Mouse (Mus musculus) layer of hippocampus, adult 18-20 months (tissue): ENCODE results near the gene Golph3l. TPM values are rescaled to one million over a fixed set of nuclear protein-coding genes. Genes with fewer than 3 reads are reported as not detected.

Experiments
- total RNA-seq, 2 experiments: library from RNA; stranded (reverse); gene quantifications; 2 replicates each; pipeline ENCODE4 v1.2.3; 2021

The Golph3l gene
- total RNA-seq, 2 experiments from 2014 or later = 22.5 to 25.9 TPM

Other genes starting within 250 kb of the Golph3l start
- 10 to 100 TPM; 31.9 to 38.0 TPM for gene Setdb1, start 231.7 kb upstream of the Golph3l start, total RNA-seq
- gene 4930558C23Rik, start 186.1 kb upstream of the Golph3l start, total RNA-seq = not detected
- 10 to 100 TPM; 31.4 to 32.7 TPM for gene Arnt, start 154.5 kb upstream of the Golph3l start, total RNA-seq
- 1 to 10 TPM; 2.3 to 2.9 TPM for gene Ctsk, start 89.7 kb upstream of the Golph3l start, total RNA-seq
- 10 to 100 TPM; 72.3 to 90.7 TPM for gene Ctss, start 62.1 kb upstream of the Golph3l start, total RNA-seq
- gene Hormad1, start 29.3 kb upstream of the Golph3l start, total RNA-seq = not detected
- 100 to 1,000 TPM; 322 to 323 TPM for gene Ensa, start 36.1 kb downstream of the Golph3l start, total RNA-seq
- gene Mcl1, start 69.9 kb downstream of the Golph3l start, total RNA-seq = 10 to 100 TPM; 56.9 to 62.7 TPM
- gene Adamtsl4, start 99.0 kb downstream of the Golph3l start, total RNA-seq = 1 to 10 TPM; 7.1 to 7.4 TPM
- gene Ecm1, start 150.6 kb downstream of the Golph3l start, total RNA-seq = 10 to 100 TPM in 1 of 2 experiments, 1 to 10 TPM in 1; 10.0 to 10.5 TPM
- 10 to 100 TPM; 41.5 to 41.7 TPM for gene Tars2, start 171.3 kb downstream of the Golph3l start, total RNA-seq
- 10 to 100 TPM; 60.1 to 63.0 TPM for gene Rprd2, start 229.9 kb downstream of the Golph3l start, total RNA-seq